Mouse (Mus musculus): ENCODE results near the gene Mgst2. TPM values are rescaled to one million over a fixed set of nuclear protein-coding genes. Genes with fewer than 3 reads are reported as not detected.
A peak's percentile ranks its signal among the peaks of the same experiment; 100 is the strongest.

The Mgst2 gene
- total and polyA plus RNA-seq, 3 experiments, result 48.8 to 147 (median 76.0) TPM

DNA sequence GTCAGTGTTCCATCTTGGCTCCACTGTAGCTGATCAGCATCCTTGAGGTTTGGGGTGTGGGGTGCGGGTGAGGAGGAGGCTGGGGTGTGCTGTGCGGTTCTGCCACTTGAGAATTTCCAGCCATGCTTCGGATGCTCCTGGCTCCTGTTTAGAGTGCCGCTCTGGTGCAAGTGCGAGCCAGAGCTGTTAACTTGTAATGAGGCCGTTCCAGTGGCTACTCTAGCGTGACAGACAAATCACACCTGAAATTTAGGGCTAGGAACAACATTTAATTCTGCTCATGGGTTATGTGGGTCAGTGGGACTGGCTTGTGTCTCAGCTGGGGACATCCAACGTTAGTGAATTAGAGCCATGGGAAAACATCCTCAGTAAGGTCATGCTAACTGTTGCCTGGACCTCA lies 10.2 kb upstream of the Mgst2 start:
- no peak for DNase-seq (ENCODE audit: extremely low read depth)

GRCm38 (mm10) chr3:51651149-51651548 lies 9.0 kb upstream of the Mgst2 start:
- no peaks in the 10 kb centered on the region for H3K79me2 ChIP-seq (replicated peaks; ENCODE audit: control insufficient read depth, extremely low read depth, insufficient read depth, poor library complexity, severe bottlenecking)
- H3K27me3 ChIP-seq (replicated peaks), result no peaks in the 10 kb centered on the region
- H3K4me1 ChIP-seq (ENCODE audit: control insufficient read depth in 1 of 2, insufficient read depth in 2 of 2), result peaks cover 31 to 63% of the 10 kb centered on the region in 2 experiments
- no peaks in the 10 kb centered on the region for H3K9me3 ChIP-seq (replicated peaks; ENCODE audit: low read length)
- H3K9ac ChIP-seq (ENCODE audit: insufficient read depth, low read depth), result no peak overlapping the region
- in situ Hi-C loops (cut with MboI; ENCODE audit: low pct_ligation_motif_present, low pct_unique_long_range_greater_than_20kb, low sequenced_read_pairs), result no loop called here
- dilution Hi-C loops (cut with MboI; ENCODE audit: extremely low pct_ligation_motif_present, extremely low pct_unique_long_range_greater_than_20kb, low sequenced_read_pairs), result no loop called here
- H3K36me3 ChIP-seq (replicated peaks in 1 of 2; ENCODE audit: control insufficient read depth in 1 of 2, insufficient read depth in 1 of 2, low read length in 1 of 2), result no peaks in the 10 kb centered on the region
- no peak overlapping the region for H3K4me3 ChIP-seq (replicated peaks in 1 of 3; ENCODE audit: low read depth in 2 of 3, low read length in 2 of 3, poor library complexity in 1 of 3)
- no peak overlapping the region for H3K4me2 ChIP-seq (ENCODE audit: insufficient read depth, low read depth, poor library complexity, severe bottlenecking)
- no peak overlapping the region for H3K27ac ChIP-seq (ENCODE audit: insufficient read depth, low read depth)
- no peak for DNase-seq (ENCODE audit: extremely low read depth)
- TF ChIP-seq USF1 (IDR thresholded peaks at IDR 0.05; ENCODE audit: low read depth, low read length), result no peak
- TF ChIP-seq ZNF384 (IDR thresholded peaks at IDR 0.05; ENCODE audit: low read depth, low read length), result peak; percentile 69
- TF ChIP-seq TCF12 (IDR thresholded peaks at IDR 0.05; ENCODE audit: low read depth, low read length), result no peak
- no peak for TF ChIP-seq MXI1 (IDR thresholded peaks at IDR 0.05; ENCODE audit: low read depth, low read length)
- no peak for TF ChIP-seq EP300 (IDR thresholded peaks at IDR 0.05; ENCODE audit: low read length)
- TF ChIP-seq CTCF (conservative IDR thresholded peaks at IDR 0.05 in 1 of 2, IDR thresholded peaks at IDR 0.05 in 1 of 2; ENCODE audit: low read depth in 2 of 2, low read length in 2 of 2), result peak; percentile 8 to 52; a peak in 2 of 4 replicates
- TF ChIP-seq CHD1 (IDR thresholded peaks at IDR 0.05; ENCODE audit: low read depth, low read length), result no peak
- no peak for TF ChIP-seq MAX (IDR thresholded peaks at IDR 0.05; ENCODE audit: low read length)
- no peak for TF ChIP-seq MYC (IDR thresholded peaks at IDR 0.05; ENCODE audit: low read depth, low read length)
- TF ChIP-seq UBTF (IDR thresholded peaks at IDR 0.05; ENCODE audit: low read depth, low read length), result no peak
- no peak for TF ChIP-seq KAT2A (IDR thresholded peaks at IDR 0.05; ENCODE audit: insufficient replicate concordance, low read length)
- no peak for TF ChIP-seq ELF1 (IDR thresholded peaks at IDR 0.05; ENCODE audit: low read depth, low read length)
- no peak for TF ChIP-seq SIN3A (IDR thresholded peaks at IDR 0.05; ENCODE audit: low read length)
- peak; percentile 39 for TF ChIP-seq SMC3 (IDR thresholded peaks at IDR 0.05; ENCODE audit: low read depth, low read length)
- peak; percentile 61 for TF ChIP-seq RAD21 (IDR thresholded peaks at IDR 0.05; ENCODE audit: low read depth, low read length)
- TF ChIP-seq NELFE (IDR thresholded peaks at IDR 0.05; ENCODE audit: low read depth, low read length), result no peak
- TF ChIP-seq ETS1 (conservative IDR thresholded peaks at IDR 0.05; ENCODE audit: low read depth, low read length), result no peak
- no peak for TF ChIP-seq MEF2A (IDR thresholded peaks at IDR 0.05; ENCODE audit: borderline replicate concordance, low read depth, low read length)

More for the DNA sequence above, 10.2 kb upstream of the Mgst2 start:
- in situ Hi-C loops (cut with MboI; ENCODE audit: low pct_ligation_motif_present, low pct_unique_long_range_greater_than_20kb, low sequenced_read_pairs) (loop anchor here (5.0 to 10.0 kb wide), 2 partner anchors 58 to 165 kb away; partner anchors contain the start of gene Rab33b), dilution Hi-C loops (cut with MboI; ENCODE audit: extremely low pct_ligation_motif_present, extremely low pct_unique_long_range_greater_than_20kb, low sequenced_read_pairs) (no loop called here)
- Histone ChIP-seq H3K4me3 (replicated peaks in 1 of 3; ENCODE audit: low read depth in 2 of 3, low read length in 2 of 3, poor library complexity in 1 of 3) (no peak overlapping the region), H3K4me2 (ENCODE audit: insufficient read depth, low read depth, poor library complexity, severe bottlenecking) (no peak overlapping the region), H3K79me2 (replicated peaks; ENCODE audit: control insufficient read depth, extremely low read depth, insufficient read depth, poor library complexity, severe bottlenecking) (no peaks in the 10 kb centered on the region), H3K27ac (ENCODE audit: insufficient read depth, low read depth) (no peak overlapping the region), H3K27me3 (replicated peaks) (no peaks in the 10 kb centered on the region), H3K36me3 (replicated peaks in 1 of 2; ENCODE audit: control insufficient read depth in 1 of 2, insufficient read depth in 1 of 2, low read length in 1 of 2) (no peaks in the 10 kb centered on the region), H3K9me3 (replicated peaks; ENCODE audit: low read length) (no peaks in the 10 kb centered on the region), H3K4me1 (ENCODE audit: control insufficient read depth in 1 of 2, insufficient read depth in 2 of 2) (peaks cover 31 to 64% of the 10 kb centered on the region in 2 experiments), H3K9ac (ENCODE audit: insufficient read depth, low read depth) (no peak overlapping the region)
- TF ChIP-seq ZNF384 (IDR thresholded peaks at IDR 0.05; ENCODE audit: low read depth, low read length), result no peak
